13 mouse cellular contexts compared by ENCODE assay signal in genomic region chr1:172486236-172486635, GRCm38 (mm10). TPM values are rescaled to one million over a fixed set of nuclear protein-coding genes. Genes with fewer than 3 reads are reported as not detected.
DNase-seq lines count a peak whose midpoint lies in the region; ATAC-seq and TF ChIP-seq lines count a peak whose summit lies in the region.
"Had no signal": no experiment of that assay in that cellular context is flagged by ENCODE, and none has a peak within 500 bp of the region (broad histone marks: within the 10 kb centered on the region; RNA-seq: fewer than 3 reads in every experiment).

No protein-coding gene starts in this region.

- peak overlapping the region; percentile 81 for H3K27ac ChIP-seq in forebrain, embryonic 13.5 days
- 0 out of 2 replicates have a peak overlapping the region, but pooled peaks have one; percentile 27 for H3K27ac ChIP-seq in intestine, embryonic 16.5 days (ENCODE audit: low read length)
- H3K27ac ChIP-seq in midbrain, postnatal 0 days (ENCODE audit: low read depth, low read length): no peak overlapping the region
- no peak overlapping the region for H3K27ac ChIP-seq in liver, embryonic 11.5 days (ENCODE audit: low read depth, low read length)
- H3K27ac ChIP-seq: liver, embryonic 12.5 days had no signal

- peak overlapping the region; percentile 88 for H3K9ac ChIP-seq in forebrain, embryonic 13.5 days
- H3K9ac ChIP-seq in intestine, embryonic 16.5 days (ENCODE audit: low read depth, low read length): peak overlapping the region; percentile 17; the same call in 1 of the 2 replicates
- peak overlapping the region; percentile 46 for H3K9ac ChIP-seq in midbrain, postnatal 0 days (replicated peaks; ENCODE audit: low read length, poor library complexity, severe bottlenecking)
- no peak overlapping the region for H3K9ac ChIP-seq in liver, embryonic 11.5 days (ENCODE audit: low read depth, low read length)
- H3K9ac ChIP-seq: liver, embryonic 12.5 days had no signal

- WGBS in forebrain, embryonic 13.5 days: 4% methylated on average over 4 of the region's 4 CpGs
- WGBS in intestine, embryonic 16.5 days: 25% methylated on average over 4 of the region's 4 CpGs
- WGBS in midbrain, postnatal 0 days: 7% methylated on average over 4 of the region's 4 CpGs
- WGBS in liver, embryonic 11.5 days: 61% methylated on average over 4 of the region's 4 CpGs

- H3K27me3 ChIP-seq in forebrain, embryonic 13.5 days: no peaks in the 10 kb centered on the region
- no peaks in the 10 kb centered on the region for H3K27me3 ChIP-seq in intestine, embryonic 16.5 days (replicated peaks; ENCODE audit: control insufficient read depth, insufficient read depth, low read length)
- H3K27me3 ChIP-seq in midbrain, postnatal 0 days (ENCODE audit: insufficient read depth, low read length): no peaks in the 10 kb centered on the region
- H3K27me3 ChIP-seq in liver, embryonic 11.5 days (replicated peaks; ENCODE audit: control insufficient read depth, insufficient read depth, low read length): peaks cover 22% of the 10 kb centered on the region
- H3K27me3 ChIP-seq: CH12.LX had no signal

- ATAC-seq in forebrain, embryonic 13.5 days: no peak
- no peak for ATAC-seq in intestine, embryonic 16.5 days
- ATAC-seq in midbrain, postnatal 0 days (ENCODE audit: low FRiP score): no peak
- no peak for ATAC-seq in liver, embryonic 11.5 days (replicated peaks; ENCODE audit: low FRiP score)
- ATAC-seq: liver, embryonic 12.5 days had no signal

- peaks cover 48% of the 10 kb centered on the region for H3K36me3 ChIP-seq in forebrain, embryonic 13.5 days (ENCODE audit: poor library complexity, severe bottlenecking)
- no peaks in the 10 kb centered on the region for H3K36me3 ChIP-seq in intestine, embryonic 16.5 days (ENCODE audit: control insufficient read depth, insufficient read depth, low read length)
- no peaks in the 10 kb centered on the region for H3K36me3 ChIP-seq in midbrain, postnatal 0 days (ENCODE audit: insufficient read depth, low read length)
- no peaks in the 10 kb centered on the region for H3K36me3 ChIP-seq in liver, embryonic 11.5 days (ENCODE audit: control insufficient read depth, insufficient read depth, low read length)
- H3K36me3 ChIP-seq: liver, embryonic 12.5 days had no signal

- no peak for TF ChIP-seq CTCF in midbrain, postnatal 0 days (IDR thresholded peaks at IDR 0.05)

- peak overlapping the region; percentile 93 for H3K4me2 ChIP-seq in forebrain, embryonic 13.5 days
- peak overlapping the region; percentile 73 for H3K4me2 ChIP-seq in intestine, embryonic 16.5 days (ENCODE audit: low read depth, low read length)
- peak overlapping the region; percentile 78 for H3K4me2 ChIP-seq in midbrain, postnatal 0 days (ENCODE audit: low read depth, low read length, poor library complexity, severe bottlenecking)
- no peak overlapping the region for H3K4me2 ChIP-seq in liver, embryonic 11.5 days
- H3K4me2 ChIP-seq: liver, embryonic 12.5 days had no signal

- intact Hi-C loops in gastrocnemius, postnatal 14 days (cut with DNase I; ENCODE audit: low total_unique reads): no loop called here

- H3K9me3 ChIP-seq in forebrain, embryonic 13.5 days (replicated peaks): no peaks in the 10 kb centered on the region
- no peaks in the 10 kb centered on the region for H3K9me3 ChIP-seq in intestine, embryonic 16.5 days (ENCODE audit: control insufficient read depth, low read length)
- H3K9me3 ChIP-seq in midbrain, postnatal 0 days (ENCODE audit: low read length): no peaks in the 10 kb centered on the region
- no peaks in the 10 kb centered on the region for H3K9me3 ChIP-seq in liver, embryonic 11.5 days (ENCODE audit: control insufficient read depth, low read length)
- H3K9me3 ChIP-seq: liver, embryonic 12.5 days; megakaryocyte, embryonic 14.5 days had no signal

- peak overlapping the region; percentile 67 for H3K4me3 ChIP-seq in forebrain, embryonic 13.5 days
- H3K4me3 ChIP-seq in intestine, embryonic 16.5 days (ENCODE audit: low read length): peak overlapping the region; percentile 63
- peak overlapping the region; percentile 61 for H3K4me3 ChIP-seq in midbrain, postnatal 0 days (ENCODE audit: low read depth, low read length)
- H3K4me3 ChIP-seq in liver, embryonic 11.5 days (ENCODE audit: low read depth, low read length): no peak overlapping the region
- H3K4me3 ChIP-seq: liver, embryonic 12.5 days; megakaryocyte, embryonic 14.5 days had no signal

- DNase-seq in embryo, embryonic 9.5 days (ENCODE audit: extremely low spot score): peak; percentile 62
- DNase-seq in midbrain, postnatal 0 days (ENCODE audit: low spot score): no peak
- no peak for DNase-seq in gastrocnemius, postnatal 14 days
- no peak for DNase-seq in liver, embryonic 11.5 days (ENCODE audit: low spot score)
- no peak for DNase-seq in thymus, postnatal 14 days
- DNase-seq in kidney, postnatal 10 days: no peak
- DNase-seq: heart, postnatal 14 days had no signal

- H3K4me1 ChIP-seq in forebrain, embryonic 13.5 days: peaks cover 72% of the 10 kb centered on the region
- H3K4me1 ChIP-seq in intestine, embryonic 16.5 days (ENCODE audit: control insufficient read depth, insufficient read depth, low read length): peaks cover 48% of the 10 kb centered on the region
- peaks cover 39% of the 10 kb centered on the region for H3K4me1 ChIP-seq in midbrain, postnatal 0 days (ENCODE audit: insufficient read depth, low read length)
- peaks cover 8% of the 10 kb centered on the region for H3K4me1 ChIP-seq in liver, embryonic 11.5 days (replicated peaks; ENCODE audit: control insufficient read depth, insufficient read depth, low read length)

RNA-seq across cellular contexts. Expression of gene Igsf9, which starts 4.6 kb away (rescaled TPM):
- 78.7 and 90.7 TPM in 2 replicates for polyA plus RNA-seq in forebrain, embryonic 13.5 days (2015; fragmentation: Nextera tagmentation; extraction: Ambion mirVana)
- polyA plus RNA-seq in intestine, embryonic 16.5 days (2015; fragmentation: Nextera tagmentation; extraction: Ambion mirVana): 109 and 110 TPM in 2 replicates
- total RNA-seq in midbrain, postnatal 0 days (2014; rRNA removed): 40.6 and 53.9 TPM in 2 replicates
- 25.0 and 29.0 TPM in 2 replicates for polyA plus RNA-seq in midbrain, postnatal 0 days (2015; fragmentation: Nextera tagmentation; extraction: Ambion mirVana)
- under 1 TPM; 0.37 to 0.51 TPM for total RNA-seq in gastrocnemius, postnatal 14 days (2021)
- polyA plus RNA-seq in liver, embryonic 11.5 days (2014; fragmentation: Nextera tagmentation; extraction: Ambion mirVana): 9.7 and 13.8 TPM in 2 replicates

RNA-seq across cellular contexts. Expression of gene Slamf9, which starts 11.1 kb away (rescaled TPM):
- 0.21 and 0.23 TPM in 2 replicates for polyA plus RNA-seq in forebrain, embryonic 13.5 days (2015; fragmentation: Nextera tagmentation; extraction: Ambion mirVana)
- polyA plus RNA-seq in intestine, embryonic 16.5 days (2015; fragmentation: Nextera tagmentation; extraction: Ambion mirVana): 1.6 and 2.3 TPM in 2 replicates
- total RNA-seq in midbrain, postnatal 0 days (2014; rRNA removed): 0.19 and 0.38 TPM in 2 replicates
- polyA plus RNA-seq in midbrain, postnatal 0 days (2015; fragmentation: Nextera tagmentation; extraction: Ambion mirVana): 0.20 and 0.29 TPM in 2 replicates
- under 1 TPM; 0.33 to 0.57 TPM for total RNA-seq in gastrocnemius, postnatal 14 days (2021)
- 0.55 and 1.4 TPM in 2 replicates for polyA plus RNA-seq in liver, embryonic 11.5 days (2014; fragmentation: Nextera tagmentation; extraction: Ambion mirVana)
- total RNA-seq: gastrocnemius, adult 8-10 months had no signal

RNA-seq across cellular contexts. Expression of gene Tagln2, which starts 13.6 kb away (rescaled TPM):
- polyA plus RNA-seq in forebrain, embryonic 13.5 days (2015; fragmentation: Nextera tagmentation; extraction: Ambion mirVana): 52.9 and 55.8 TPM in 2 replicates
- polyA plus RNA-seq in intestine, embryonic 16.5 days (2015; fragmentation: Nextera tagmentation; extraction: Ambion mirVana): 469 and 470 TPM in 2 replicates
- total RNA-seq in midbrain, postnatal 0 days (2014; rRNA removed): 36.3 and 41.6 TPM in 2 replicates
- 36.7 and 41.8 TPM in 2 replicates for polyA plus RNA-seq in midbrain, postnatal 0 days (2015; fragmentation: Nextera tagmentation; extraction: Ambion mirVana)
- total RNA-seq in gastrocnemius, postnatal 14 days (2021): 10 to 100 TPM; 60.4 to 61.2 TPM
- 248 and 257 TPM in 2 replicates for polyA plus RNA-seq in liver, embryonic 11.5 days (2014; fragmentation: Nextera tagmentation; extraction: Ambion mirVana)

RNA-seq across cellular contexts. Expression of gene Cfap45, which starts 34.4 kb away (rescaled TPM):
- 1.4 and 2.2 TPM in 2 replicates for polyA plus RNA-seq in forebrain, embryonic 13.5 days (2015; fragmentation: Nextera tagmentation; extraction: Ambion mirVana)
- polyA plus RNA-seq in intestine, embryonic 16.5 days (2015; fragmentation: Nextera tagmentation; extraction: Ambion mirVana): 1.1 and 1.3 TPM in 2 replicates
- total RNA-seq in midbrain, postnatal 0 days (2014; rRNA removed): 3.1 and 6.3 TPM in 2 replicates
- polyA plus RNA-seq in midbrain, postnatal 0 days (2015; fragmentation: Nextera tagmentation; extraction: Ambion mirVana): 3.9 and 5.4 TPM in 2 replicates
- under 1 TPM; 0.40 to 0.45 TPM for total RNA-seq in gastrocnemius, postnatal 14 days (2021)
- polyA plus RNA-seq in liver, embryonic 11.5 days (2014; fragmentation: Nextera tagmentation; extraction: Ambion mirVana): 0.77 and 1.4 TPM in 2 replicates
- total RNA-seq: CH12.LX; gastrocnemius, adult 8-10 months had no signal

Comparison
In these comparisons a context has a peak if more than half of its experiments do, and no peak if none do; other contexts are left out.
1. H3K27ac ChIP-seq: peak in forebrain, embryonic 13.5 days (single experiment) and intestine, embryonic 16.5 days (single experiment); none in midbrain, postnatal 0 days (single experiment) and liver, embryonic 11.5 days (single experiment).